Mouse (Mus musculus) hindbrain, embryonic 15.5 days (tissue): ENCODE measurements around the gene Tekt4. TPM values are rescaled to one million over a fixed set of nuclear protein-coding genes. Genes with fewer than 3 reads are reported as not detected.

Experiments
- ATAC-seq: fragments of 200-750 bp; cut with Nextera tagmentation; 2 replicates; pipeline ENCODE4 v1.8.0; 2017; ENCODE audit warnings: low read depth, moderate number of reproducible peaks, moderate TSS enrichment; ENCODE audit not compliant: low FRiP score
- H3K27ac ChIP-seq: fragments of 300-500 bp; sonication (generic); replicated peaks from 2 replicates; pipeline ENCODE4 v1.5.1; 2015; ENCODE audit warnings: mild to moderate bottlenecking, inconsistent platforms
- H3K27me3 ChIP-seq: fragments of 300-500 bp; sonication (generic); 2 replicates; pipeline ENCODE4 v1.6.1; 2015; ENCODE audit warnings: control low read depth, inconsistent platforms
- H3K36me3 ChIP-seq: fragments of 300-500 bp; sonication (generic); 2 replicates; pipeline ENCODE4 v1.6.1; 2015; ENCODE audit warnings: control low read depth, inconsistent platforms
- H3K4me1 ChIP-seq: fragments of 300-500 bp; sonication (generic); replicated peaks from 2 replicates; pipeline ENCODE4 v1.6.1; 2015; ENCODE audit warnings: control low read depth, inconsistent platforms
- H3K4me2 ChIP-seq: fragments of 300-500 bp; sonication (generic); 2 replicates; pipeline ENCODE4 v1.6.1; 2015; ENCODE audit warnings: moderate library complexity, mild to moderate bottlenecking, inconsistent platforms
- H3K4me3 ChIP-seq: fragments of 300-500 bp; sonication (generic); 2 replicates; pipeline ENCODE4 v1.5.1; 2015; ENCODE audit warnings: mild to moderate bottlenecking, inconsistent platforms
- H3K9ac ChIP-seq: fragments of 300-500 bp; sonication (generic); 2 replicates; pipeline ENCODE4 v1.6.1; 2015; ENCODE audit warnings: inconsistent platforms
- H3K9me3 ChIP-seq: fragments of 300-500 bp; sonication (generic); 2 replicates; pipeline ENCODE4 v1.6.1; 2016; ENCODE audit warnings: control low read depth, inconsistent platforms
- WGBS: fragments of 180-500 bp; shearing (Covaris S2); methylation state at CpG from one replicate; pipeline ENCODE4 v1.1.7; 2015; 5-methylcytosine and 5-hydroxymethylcytosine counted together
- polyA plus RNA-seq: library from polyadenylated mRNA; unstranded; fragments of >200 nt; fragmentation: Nextera tagmentation; extraction: Ambion mirVana; gene quantifications from 2 replicates; pipeline ENCODE4 v1.2.1, GENCODE M21; 2015

The Tekt4 gene
- polyA plus RNA-seq, 1 experiment from 2014 or later = 1.1 TPM

- WGBS = 0% methylated on average over 26 of the region's 28 CpGs
- H3K4me2 ChIP-seq = peak within 1 kb of the TSS; percentile 62
- peak within 1 kb of the TSS; percentile 35 for H3K4me3 ChIP-seq
- H3K4me1 ChIP-seq = peaks cover 9% of the 10 kb centered on the region
- no peak within 1 kb of the TSS for H3K27ac ChIP-seq
- no peak for ATAC-seq
- no peaks in the 10 kb centered on the region for H3K9me3 ChIP-seq
- H3K27me3 ChIP-seq = peaks cover 41% of the 10 kb centered on the region
- no peaks in the 10 kb centered on the region for H3K36me3 ChIP-seq
- peak within 1 kb of the TSS; percentile 33; the same call in 1 of the 2 replicates for H3K9ac ChIP-seq
These were observed 42.6 kb downstream of the Tekt4 start, which contains the start of gene Sstr5 for GRCm38 (mm10) chr17:25497013-25497412. Gene Sstr5, minus strand, starts transcription at chr17:25497288.

DNA sequence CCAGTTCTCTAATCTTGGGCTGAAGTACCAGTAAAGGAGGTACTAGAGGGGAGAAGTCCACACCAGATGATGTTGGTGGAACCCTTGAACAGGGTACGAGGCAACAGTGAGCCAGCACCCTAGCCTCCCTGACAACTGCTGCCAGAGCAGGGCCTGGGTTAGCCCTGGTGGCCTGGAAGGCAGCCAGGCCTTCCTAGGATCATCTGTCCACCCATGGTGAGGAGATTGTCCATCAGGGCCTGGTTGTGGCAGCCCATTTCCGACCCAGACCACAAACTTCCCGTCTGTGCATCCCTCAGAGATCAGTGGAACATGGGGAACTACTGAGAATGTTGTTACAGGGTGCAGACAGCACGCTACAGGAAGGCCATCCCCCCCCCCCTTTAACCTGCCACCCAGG lies 48.2 kb downstream of the Tekt4 start:
- 86% methylated on average over 4 of the region's 4 CpGs for WGBS
- Histone ChIP-seq H3K36me3 (no peaks in the 10 kb centered on the region), H3K4me3 (no peak overlapping the region), H3K4me2 (no peak overlapping the region), H3K9ac (no peak overlapping the region), H3K27me3 (peaks cover 12% of the 10 kb centered on the region), H3K4me1 (no peaks in the 10 kb centered on the region), H3K27ac (no peak overlapping the region), H3K9me3 (no peaks in the 10 kb centered on the region)
- no peak for ATAC-seq

GRCm38 (mm10) chr17:25507799-25508198 lies 53.4 kb downstream of the Tekt4 start:
- Histone ChIP-seq H3K36me3 (no peaks in the 10 kb centered on the region), H3K9ac (no peak overlapping the region), H3K27me3 (no peaks in the 10 kb centered on the region), H3K27ac (no peak overlapping the region), H3K4me1 (peaks cover 5% of the 10 kb centered on the region; the same call in 1 of the 2 replicates), H3K4me3 (no peak overlapping the region), H3K9me3 (no peaks in the 10 kb centered on the region), H3K4me2 (no peak overlapping the region)
- WGBS = 30% methylated on average over 3 of the region's 3 CpGs
- ATAC-seq = peak; percentile 69

DNA sequence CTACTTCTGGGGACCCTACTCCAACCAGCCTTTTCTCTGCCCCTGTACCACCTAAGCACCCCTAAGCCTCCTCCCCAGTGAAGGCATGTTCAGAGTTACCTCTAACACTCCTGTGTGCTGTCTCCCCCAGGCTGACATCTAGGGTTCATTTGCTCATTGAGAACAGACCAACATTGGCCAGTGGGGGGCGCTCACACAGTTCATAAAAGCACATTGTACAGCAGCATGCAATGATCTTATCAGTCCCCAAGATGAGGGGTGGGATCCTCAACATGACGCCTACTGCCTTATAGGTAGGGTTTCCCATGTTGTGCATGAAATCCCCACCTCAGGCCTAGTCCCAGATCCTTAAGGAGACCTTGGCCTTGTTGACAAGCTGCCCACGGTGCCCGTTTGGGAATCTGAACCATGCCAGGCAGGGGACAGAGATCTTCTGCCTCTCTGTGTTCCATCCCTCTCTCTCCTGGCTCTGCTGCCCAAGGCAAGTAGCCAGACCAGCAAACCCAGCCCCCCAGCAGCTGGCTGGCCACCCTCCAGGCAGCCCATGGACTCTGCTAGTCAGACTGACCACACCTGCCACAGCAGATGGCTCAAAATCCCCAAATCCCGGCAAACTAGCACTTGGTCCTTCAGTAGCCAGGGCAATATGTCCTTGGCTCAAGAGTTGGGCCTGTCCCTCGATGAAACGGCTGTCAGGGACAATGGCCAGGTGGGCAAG lies 54.6 kb downstream of the Tekt4 start:
- Histone ChIP-seq H3K4me1 (peaks cover 5% of the 10 kb centered on the region; the same call in 1 of the 2 replicates), H3K4me2 (no peak overlapping the region), H3K36me3 (no peaks in the 10 kb centered on the region), H3K9me3 (no peaks in the 10 kb centered on the region), H3K27ac (no peak overlapping the region), H3K4me3 (no peak overlapping the region), H3K9ac (no peak overlapping the region), H3K27me3 (no peaks in the 10 kb centered on the region)
- 49% methylated on average over 7 of the region's 7 CpGs for WGBS
- peak; percentile 50; the same call in 1 of the 2 replicates for ATAC-seq

DNA sequence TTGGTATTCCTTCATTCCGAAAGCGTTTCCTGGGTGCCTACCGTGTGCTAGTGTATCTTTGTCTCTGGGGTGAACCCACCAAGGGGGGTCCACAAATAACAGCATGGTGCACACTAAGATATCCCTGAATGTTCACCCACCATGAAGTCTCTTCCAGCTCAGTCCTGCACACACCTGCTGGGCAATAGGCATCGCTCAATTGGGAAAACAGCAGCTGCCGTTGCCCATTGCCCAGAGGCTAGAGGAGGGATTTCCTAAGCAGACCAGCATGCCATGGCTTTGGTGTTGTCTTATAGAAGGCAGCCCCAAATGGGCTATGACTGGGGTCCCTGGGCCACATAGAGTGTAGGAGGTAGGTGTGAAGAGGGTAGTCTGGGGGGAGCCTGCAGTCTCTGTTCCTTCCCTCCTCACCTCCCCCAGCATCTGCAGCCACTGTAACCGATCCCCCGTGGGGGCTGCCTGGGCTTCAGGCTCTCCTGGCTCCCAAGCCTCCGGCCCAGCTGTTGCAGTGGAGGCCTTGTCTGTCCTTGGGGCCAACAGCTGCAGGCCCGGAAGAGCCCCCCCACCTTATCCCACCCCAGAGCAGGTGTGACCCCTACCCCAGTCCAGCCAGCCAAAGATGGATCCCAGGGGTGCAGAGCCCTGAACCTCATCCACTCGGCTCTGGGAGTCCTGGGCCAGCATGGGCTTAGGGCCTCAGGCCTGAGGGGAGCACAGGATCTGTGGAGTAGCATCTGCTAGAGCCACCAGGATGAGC lies 55.8 kb downstream of the Tekt4 start:
- ATAC-seq = no peak
- Histone ChIP-seq H3K4me2 (no peak overlapping the region), H3K27ac (no peak overlapping the region), H3K27me3 (no peaks in the 10 kb centered on the region), H3K9me3 (no peaks in the 10 kb centered on the region), H3K9ac (no peak overlapping the region), H3K36me3 (no peaks in the 10 kb centered on the region), H3K4me3 (no peak overlapping the region), H3K4me1 (peaks cover 5% of the 10 kb centered on the region; the same call in 1 of the 2 replicates)
- 73% methylated on average over 10 of the region's 10 CpGs for whole genome bisulfite sequencing

DNA sequence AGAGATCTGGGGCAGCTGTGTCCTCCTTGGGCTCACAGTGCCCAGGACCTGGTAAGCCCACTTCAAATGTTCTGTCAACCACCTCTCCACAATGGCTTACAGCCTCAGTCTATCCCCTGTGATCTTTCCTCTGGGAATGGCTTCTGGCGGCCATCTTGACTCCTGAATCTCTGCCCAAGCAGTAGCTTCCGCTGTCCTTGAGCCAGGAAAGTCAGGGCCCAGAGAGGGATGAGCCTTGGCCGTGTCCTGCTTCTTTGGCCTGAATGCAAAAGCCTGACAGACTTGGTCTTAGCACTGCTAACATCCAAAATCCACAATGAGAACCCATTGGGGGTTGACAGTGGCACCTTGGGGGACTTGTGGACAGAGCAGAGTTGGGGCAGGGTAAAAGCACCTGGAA lies 57.5 kb downstream of the Tekt4 start:
- H3K4me2 ChIP-seq = no peak overlapping the region
- no peak overlapping the region for H3K4me3 ChIP-seq
- whole genome bisulfite sequencing = 83% methylated on average over 3 of the region's 3 CpGs
- no peaks in the 10 kb centered on the region for H3K9me3 ChIP-seq
- no peaks in the 10 kb centered on the region for H3K36me3 ChIP-seq
- no peak for ATAC-seq
- no peak overlapping the region for H3K27ac ChIP-seq
- H3K27me3 ChIP-seq = no peaks in the 10 kb centered on the region
- no peak overlapping the region for H3K9ac ChIP-seq
- H3K4me1 ChIP-seq = peaks cover 5% of the 10 kb centered on the region; the same call in 1 of the 2 replicates

DNA sequence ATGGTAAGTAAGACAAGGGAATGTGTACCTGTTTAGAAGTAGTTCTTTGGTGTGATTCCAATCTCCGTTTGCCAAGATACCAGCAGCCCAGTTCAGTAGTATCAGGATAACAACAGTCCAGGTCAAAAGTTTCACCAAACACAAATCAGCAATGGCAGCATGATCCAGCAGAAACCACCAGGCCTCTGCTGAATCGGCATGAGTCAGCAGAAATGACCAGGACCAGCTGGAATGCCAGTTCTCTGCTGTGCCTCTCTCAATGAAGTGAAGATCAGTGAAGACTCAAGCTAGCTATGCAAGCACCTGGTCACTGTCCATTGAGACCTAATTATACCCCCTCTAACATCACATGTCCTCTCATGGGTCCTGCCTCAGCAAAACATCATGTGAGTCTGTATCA lies 59.6 kb downstream of the Tekt4 start:
- H3K36me3 ChIP-seq = no peaks in the 10 kb centered on the region
- H3K9me3 ChIP-seq = no peaks in the 10 kb centered on the region
- H3K4me3 ChIP-seq = no peak overlapping the region
- H3K4me1 ChIP-seq = peaks cover 3% of the 10 kb centered on the region; the same call in 1 of the 2 replicates
- no peak overlapping the region for H3K9ac ChIP-seq
- H3K27ac ChIP-seq = no peak overlapping the region
- H3K27me3 ChIP-seq = no peaks in the 10 kb centered on the region
- WGBS = 94% methylated on average over 2 of the region's 2 CpGs
- no peak overlapping the region for H3K4me2 ChIP-seq
- ATAC-seq = no peak

- peaks cover 8% of the 10 kb centered on the region; the same call in 1 of the 2 replicates for H3K4me1 ChIP-seq
- no peak overlapping the region for H3K4me2 ChIP-seq
- no peak for ATAC-seq
- H3K27ac ChIP-seq = no peak overlapping the region
- no peaks in the 10 kb centered on the region for H3K9me3 ChIP-seq
- no peaks in the 10 kb centered on the region for H3K36me3 ChIP-seq
- no peak overlapping the region for H3K4me3 ChIP-seq
- 35% methylated on average over 5 of the region's 5 CpGs for WGBS
- no peaks in the 10 kb centered on the region for H3K27me3 ChIP-seq
- no peak overlapping the region for H3K9ac ChIP-seq
These were observed 61.9 kb downstream of the Tekt4 start for GRCm38 (mm10) chr17:25516315-25516714.

DNA sequence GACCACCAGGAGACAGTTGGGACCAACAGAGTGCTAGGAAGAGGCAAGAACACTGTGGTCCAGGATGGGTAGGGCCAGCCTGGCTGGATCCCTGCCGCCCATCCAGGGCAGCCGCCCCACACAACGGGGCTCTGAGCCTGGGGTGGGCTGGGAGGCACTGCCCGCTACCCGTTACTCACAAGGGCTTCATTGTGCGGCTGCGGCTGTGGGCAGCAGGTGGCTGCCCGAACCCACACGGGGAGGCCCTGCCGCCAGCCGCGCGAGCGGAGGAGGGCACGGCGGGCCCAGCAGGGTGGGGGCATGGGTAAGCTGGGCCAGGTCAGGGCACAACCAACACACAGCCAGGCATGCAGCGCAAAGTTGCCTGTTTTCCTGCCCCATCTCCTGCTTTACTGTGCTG lies 63.7 kb downstream of the Tekt4 start:
- H3K36me3 ChIP-seq = no peaks in the 10 kb centered on the region
- H3K9ac ChIP-seq = no peak overlapping the region
- H3K4me3 ChIP-seq = no peak overlapping the region
- 47% methylated on average over 17 of the region's 17 CpGs for WGBS
- 0 out of 2 replicates have a peak overlapping the region, but pooled peaks have one; percentile 5 for H3K27ac ChIP-seq
- H3K27me3 ChIP-seq = no peaks in the 10 kb centered on the region
- no peaks in the 10 kb centered on the region for H3K9me3 ChIP-seq
- no peak overlapping the region for H3K4me2 ChIP-seq
- H3K4me1 ChIP-seq = peaks cover 8% of the 10 kb centered on the region; the same call in 1 of the 2 replicates
- peak; percentile 62 for ATAC-seq

- peaks cover 8% of the 10 kb centered on the region; the same call in 1 of the 2 replicates for H3K4me1 ChIP-seq
- ATAC-seq = peak; percentile 53
- WGBS = 59% methylated on average over 5 of the region's 5 CpGs
These were observed 65.1 kb downstream of the Tekt4 start for GRCm38 (mm10) chr17:25519511-25519910.

GRCm38 (mm10) chr17:25520492-25520891 lies 66.1 kb downstream of the Tekt4 start:
- 45% methylated on average over 9 of the region's 9 CpGs for whole genome bisulfite sequencing
- H3K27me3 ChIP-seq = no peaks in the 10 kb centered on the region
- no peak overlapping the region for H3K9ac ChIP-seq
- H3K4me2 ChIP-seq = no peak overlapping the region
- ATAC-seq = peak; percentile 45
- no peaks in the 10 kb centered on the region for H3K36me3 ChIP-seq
- H3K4me3 ChIP-seq = no peak overlapping the region
- H3K27ac ChIP-seq = no peak overlapping the region
- no peaks in the 10 kb centered on the region for H3K9me3 ChIP-seq
- H3K4me1 ChIP-seq = peaks cover 8% of the 10 kb centered on the region; the same call in 1 of the 2 replicates

More at GRCm38 (mm10) chr17:25519511-25519910, 65.1 kb downstream of the Tekt4 start:
- H3K27me3 ChIP-seq = no peaks in the 10 kb centered on the region
- no peak overlapping the region for H3K4me3 ChIP-seq
- no peak overlapping the region for H3K4me2 ChIP-seq
- H3K9ac ChIP-seq = no peak overlapping the region
- no peaks in the 10 kb centered on the region for H3K9me3 ChIP-seq
- no peak overlapping the region for H3K27ac ChIP-seq
- no peaks in the 10 kb centered on the region for H3K36me3 ChIP-seq

- Histone ChIP-seq H3K4me3 (no peak overlapping the region), H3K27ac (no peak overlapping the region), H3K9ac (no peak overlapping the region), H3K36me3 (no peaks in the 10 kb centered on the region), H3K4me1 (peaks cover 8% of the 10 kb centered on the region; the same call in 1 of the 2 replicates), H3K4me2 (no peak overlapping the region), H3K27me3 (no peaks in the 10 kb centered on the region), H3K9me3 (no peaks in the 10 kb centered on the region)
- ATAC-seq = no peak
- WGBS = 88% methylated on average over 12 of the region's 12 CpGs
These were observed 67.7 kb downstream of the Tekt4 start for GRCm38 (mm10) chr17:25522080-25522479.
